Mouse (Mus musculus) layer of hippocampus, adult 6 months (tissue): ENCODE results near the gene Tlx3. TPM values are rescaled to one million over a fixed set of nuclear protein-coding genes. Genes with fewer than 3 reads are reported as not detected.

Experiments used
- long read RNA-seq, 2 experiments: library from polyadenylated mRNA; unstranded; transcript quantifications; one replicate each; pipeline ENCODE4 v2.0.0; 2019 to 2020
- polyA plus RNA-seq: library from polyadenylated mRNA; unstranded; fragments of <200 nt; fragmentation: Nextera tagmentation; gene quantifications from 2 replicates; pipeline ENCODE4 v1.2.3, GENCODE M21; 2021

Tlx3 gene
- not detected in 2 replicates for polyA plus RNA-seq
- long read RNA-seq, experiment 1: 0 reads
- long read RNA-seq, experiment 2: 0 reads

DNA sequence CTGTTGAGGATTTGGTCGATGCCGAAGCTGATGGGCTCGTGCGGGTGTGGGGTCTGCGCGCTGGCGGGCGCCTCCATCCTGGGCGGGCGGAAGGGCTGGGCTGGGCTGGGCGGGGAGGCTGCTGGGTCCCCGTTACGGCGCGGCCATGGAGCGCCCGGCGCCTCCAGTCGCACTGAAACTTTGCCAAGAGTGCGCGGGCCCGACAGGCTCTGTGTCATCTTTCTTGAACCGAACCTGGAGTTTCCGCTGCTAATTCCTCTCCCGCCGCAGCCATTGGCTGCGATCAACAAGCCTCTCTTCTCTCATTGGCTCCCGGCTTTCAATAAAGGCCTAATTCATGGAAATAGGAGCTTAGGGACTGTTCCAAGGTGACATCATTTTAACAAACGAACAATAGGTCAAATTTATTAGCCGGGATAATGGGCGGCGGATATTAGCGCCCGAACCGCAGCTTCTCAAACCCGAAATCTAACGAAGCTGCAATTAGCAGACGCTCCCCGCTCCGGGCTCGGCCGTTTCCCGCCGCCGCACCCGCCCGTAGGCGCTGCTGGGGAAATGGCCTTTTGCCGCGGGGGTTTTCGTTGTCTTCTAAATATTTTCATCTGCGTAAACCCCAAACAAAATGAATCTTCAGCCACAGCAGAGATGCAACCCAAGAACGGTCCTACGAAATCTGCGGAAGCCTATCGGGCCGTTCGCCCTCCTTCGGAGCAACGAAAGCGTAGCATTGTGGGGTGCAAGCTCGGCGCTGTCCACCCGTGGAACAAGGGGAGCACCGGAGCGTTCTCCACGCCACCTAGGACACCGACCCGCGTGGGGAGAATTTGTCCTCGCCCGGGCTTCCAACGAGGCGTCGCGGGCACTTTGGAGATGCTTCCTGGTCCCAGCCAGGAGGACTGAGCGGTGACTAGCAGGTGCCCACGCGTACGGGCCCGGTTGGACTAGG, at the start of gene Tlx3:
Gene Tlx3 (minus strand): TSS at position 207 of the 946 bp plus-strand sequence.

GRCm38 (mm10) chr11:33162998-33163506, 40.3 kb downstream of the Tlx3 start, which contains the start of gene Npm1:
Gene Npm1 (minus strand): TSS chr11:33163206.

Other genes starting within 250 kb of the Tlx3 start
- 0.54 and 1.5 TPM in 2 replicates for gene Fgf18, start 56.2 kb downstream of the Tlx3 start, polyA plus RNA-seq
- gene Npm1, start 40.4 kb downstream of the Tlx3 start, polyA plus RNA-seq: 354 and 372 TPM in 2 replicates
- not detected in 2 replicates for gene Gm12117, start 73.1 kb upstream of the Tlx3 start, polyA plus RNA-seq